Mouse (Mus musculus): ENCODE results near the gene Cd247.

DNA sequence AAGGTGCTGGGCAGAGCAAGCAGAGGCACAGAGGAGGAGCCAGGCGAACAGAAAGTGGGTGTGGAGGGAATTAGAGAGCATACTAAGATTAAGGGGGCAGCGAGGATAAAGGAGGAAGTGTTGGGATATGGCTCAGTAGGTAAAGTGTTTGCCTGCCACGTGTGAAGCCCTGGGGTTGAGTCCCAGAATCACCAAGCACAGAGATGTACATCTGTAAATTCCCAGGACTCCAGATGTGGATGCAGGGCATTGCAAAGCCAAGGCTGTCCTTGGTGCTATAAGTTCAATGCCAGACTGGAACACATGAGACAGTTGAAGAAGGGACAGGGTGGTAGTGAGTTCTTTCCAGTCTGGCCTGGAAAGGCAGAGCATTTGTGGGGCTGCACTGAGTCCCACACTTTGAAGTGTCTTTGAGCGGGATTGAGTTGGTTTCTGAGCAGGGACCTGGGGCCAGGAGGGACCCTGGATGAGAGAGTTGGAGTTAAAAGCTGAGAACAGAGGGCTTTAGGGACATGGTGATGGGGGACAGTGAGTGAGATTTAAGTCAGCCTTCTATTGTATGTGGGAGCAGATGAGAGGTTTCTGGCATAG lies 64.7 kb downstream of the Cd247 start:
- TF ChIP-seq CTCF (IDR thresholded peaks at IDR 0.05; ENCODE audit: low read depth) (no peak), EP300 (IDR thresholded peaks at IDR 0.05; ENCODE audit: low read depth) (no peak)

Measured in liver, postnatal 0 days (tissue).